ENCODE assay signal across 17 mouse cellular contexts in genomic region chr15:77988541-77988940, GRCm38 (mm10). TPM values are rescaled to one million over a fixed set of nuclear protein-coding genes. Genes with fewer than 3 reads are reported as not detected.
DNase-seq lines count a peak whose midpoint lies in the region; ATAC-seq lines count a peak whose summit lies in the region.
"Had no signal": no experiment of that assay in that cellular context is flagged by ENCODE, and none has a peak within 500 bp of the region (broad histone marks: within the 10 kb centered on the region; RNA-seq: fewer than 3 reads in every experiment).

No protein-coding gene starts in this region.

- no peak overlapping the region for H3K4me2 ChIP-seq in kidney, embryonic 14.5 days (replicated peaks; ENCODE audit: low read depth, low read length)
- H3K4me2 ChIP-seq: forebrain, embryonic 15.5 days; heart, embryonic 12.5 days; limb, embryonic 15.5 days; neural tube, embryonic 12.5 days had no signal

- 64% methylated on average over 5 of the region's 5 CpGs for WGBS in kidney, embryonic 14.5 days

- ATAC-seq in frontal cortex, adult (ENCODE audit: low TSS enrichment), result peak; percentile 36; the same call in 1 of the 2 replicates
- ATAC-seq in kidney, embryonic 14.5 days (ENCODE audit: low FRiP score, low TSS enrichment), result no peak
- ATAC-seq: forebrain, embryonic 15.5 days had no signal

- no peak for DNase-seq in frontal cortex, adult 2 months (ENCODE audit: extremely low spot score in 1 of 2, low spot score in 1 of 2)
- peak; percentile 21 for DNase-seq in ovary, postnatal 36 days (ENCODE audit: low spot score)
- DNase-seq in ovary, postnatal 14 days (ENCODE audit: low spot score), result no peak
- DNase-seq in adipocyte (ENCODE audit: low spot score), result peak; percentile 87
- peak; percentile 55 for DNase-seq in brain, adult 2 months (ENCODE audit: low read depth, low spot score)
- DNase-seq in layer of hippocampus, postnatal 25 days (ENCODE audit: extremely low spot score in 1 of 2, low spot score in 1 of 2), result no peak
- DNase-seq: cerebellum, adult 11-12 months; kidney, adult 2 months; kidney, postnatal 36 days; lung, postnatal 10 days had no signal

- H3K27ac ChIP-seq in kidney, embryonic 14.5 days (ENCODE audit: low read depth, low read length), result no peak overlapping the region
- H3K27ac ChIP-seq: forebrain, embryonic 15.5 days; limb, embryonic 15.5 days; neural tube, embryonic 12.5 days had no signal

- no peak overlapping the region for H3K4me3 ChIP-seq in kidney, embryonic 14.5 days (ENCODE audit: low read length)
- H3K4me3 ChIP-seq: erythroblast, embryonic 14.5 days; forebrain, embryonic 15.5 days; heart, embryonic 12.5 days; limb, embryonic 15.5 days; neural tube, embryonic 12.5 days had no signal

- H3K36me3 ChIP-seq in kidney, embryonic 14.5 days (ENCODE audit: control insufficient read depth, insufficient read depth, low read length), result no peaks in the 10 kb centered on the region
- H3K36me3 ChIP-seq: forebrain, embryonic 15.5 days; heart, embryonic 12.5 days; limb, embryonic 15.5 days; neural tube, embryonic 12.5 days had no signal

- no peak overlapping the region for H3K9ac ChIP-seq in kidney, embryonic 14.5 days (ENCODE audit: low read depth, low read length)
- H3K9ac ChIP-seq: forebrain, embryonic 15.5 days; heart, embryonic 12.5 days; limb, embryonic 15.5 days; neural tube, embryonic 12.5 days had no signal

- no peaks in the 10 kb centered on the region for H3K27me3 ChIP-seq in kidney, embryonic 14.5 days (ENCODE audit: control insufficient read depth, insufficient read depth, low read length)
- H3K27me3 ChIP-seq: forebrain, embryonic 15.5 days; neural tube, embryonic 12.5 days had no signal

- H3K9me3 ChIP-seq in kidney, embryonic 14.5 days (ENCODE audit: control insufficient read depth, low read length), result no peaks in the 10 kb centered on the region
- H3K9me3 ChIP-seq: forebrain, embryonic 15.5 days; heart, embryonic 12.5 days; limb, embryonic 15.5 days; neural tube, embryonic 12.5 days had no signal

- no peaks in the 10 kb centered on the region for H3K4me1 ChIP-seq in kidney, embryonic 14.5 days (ENCODE audit: control insufficient read depth, insufficient read depth, low read length)
- H3K4me1 ChIP-seq: forebrain, embryonic 15.5 days; heart, embryonic 12.5 days; limb, embryonic 15.5 days; neural tube, embryonic 12.5 days had no signal

RNA-seq across cellular contexts. Expression of gene Eif3d, which starts 17.9 kb away (rescaled TPM):
- polyA plus RNA-seq in frontal cortex, adult 2 months (2012; rRNA removed), result 111 and 113 TPM in 2 replicates
- polyA plus RNA-seq in kidney, embryonic 14.5 days (2014; fragmentation: Nextera tagmentation; extraction: Ambion mirVana), result 188 and 247 TPM in 2 replicates
- total RNA-seq in layer of hippocampus, postnatal 25 days (2021), result 100 to 1,000 TPM in 1 of 2 experiments, 10 to 100 TPM in 1; 91.1 to 109 TPM

RNA-seq across cellular contexts. Expression of gene Foxred2, which starts 32.0 kb away (rescaled TPM):
- 15.5 and 17.0 TPM in 2 replicates for polyA plus RNA-seq in frontal cortex, adult 2 months (2012; rRNA removed)
- 4.2 and 6.2 TPM in 2 replicates for polyA plus RNA-seq in kidney, embryonic 14.5 days (2014; fragmentation: Nextera tagmentation; extraction: Ambion mirVana)
- 10 to 100 TPM; 11.0 to 13.4 TPM for total RNA-seq in layer of hippocampus, postnatal 25 days (2021)

RNA-seq across cellular contexts. Expression of gene Txn2, which starts 59.7 kb away (rescaled TPM):
- polyA plus RNA-seq in frontal cortex, adult 2 months (2012; rRNA removed), result 198 and 213 TPM in 2 replicates
- polyA plus RNA-seq in kidney, embryonic 14.5 days (2014; fragmentation: Nextera tagmentation; extraction: Ambion mirVana), result 269 and 294 TPM in 2 replicates
- total RNA-seq in layer of hippocampus, postnatal 25 days (2021), result 100 to 1,000 TPM; 115 to 140 TPM

Comparison
In these comparisons a context has a peak if more than half of its experiments do, and no peak if none do; other contexts are left out.
1. DNase-seq: peak in ovary, postnatal 36 days (single experiment), adipocyte (single experiment) and brain, adult 2 months (single experiment); none in frontal cortex, adult 2 months (0 of 2), ovary, postnatal 14 days (single experiment) and layer of hippocampus, postnatal 25 days (0 of 2).